Mouse (Mus musculus) T-helper 1 cell (primary cell): ENCODE results near the gene Zfp994.
"Not testable (repeated sequence)": the region's sequence is repeated elsewhere in the genome, so short reads cannot be mapped to it uniquely, and the experiment has no call there.

Experiments
- in situ Hi-C: fragments of 300-600 bp; cut with MboI, MseI; formaldehyde crosslinking; loops from one replicate; pipeline ENCODE4 v1.15.1; 2025; ENCODE audit warnings: high pct_unique_total_duplicates

The Zfp994 gene

GRCm38 (mm10) chr17:22225422-22226012, at the start of gene Zfp994:
TSS of gene Zfp994 (minus strand) at chr17:22225616.
- in situ Hi-C loops: not testable (repeated sequence)

GRCm38 (mm10) chr17:22230701-22231100, 5.3 kb upstream of the Zfp994 start:
- in situ Hi-C loops: not testable (repeated sequence)

GRCm38 (mm10) chr17:22225015-22225414, 401 bp downstream of the Zfp994 start:
- in situ Hi-C loops: not testable (repeated sequence)

- in situ Hi-C loops: not testable (repeated sequence)
Observed at GRCm38 (mm10) chr17:22165722-22166294, 59.6 kb downstream of the Zfp994 start, which contains the start of gene Zfp947. TSS of gene Zfp947 (minus strand) at chr17:22166190.

- in situ Hi-C loops: not testable (repeated sequence)
Observed at GRCm38 (mm10) chr17:22165304-22165703, 60.1 kb downstream of the Zfp994 start.

- in situ Hi-C loops: not testable (repeated sequence)
Observed at GRCm38 (mm10) chr17:22153951-22154350, 71.5 kb downstream of the Zfp994 start.
